Mouse (Mus musculus) CH12.LX (cell line): ENCODE data around the gene Smim23. TPM values are rescaled to one million over a fixed set of nuclear protein-coding genes. Genes with fewer than 3 reads are reported as not detected.
A peak's percentile ranks its signal among the peaks of the same experiment; 100 is the strongest.

Experiments used
- DNase-seq: peaks from one replicate; pipeline ENCODE4 v3.0.0-alpha.2; 2013; ENCODE audit errors: extremely low read depth
- H3K27ac ChIP-seq: 2 replicates; pipeline ENCODE4 v1.5.1; 2012; ENCODE audit warnings: low read depth, mild to moderate bottlenecking, control low read depth, moderate library complexity; ENCODE audit not compliant: insufficient read depth
- H3K27me3 ChIP-seq: replicated peaks from 2 replicates; pipeline ENCODE3; 2012; ENCODE audit warnings: inconsistent platforms
- H3K36me3 ChIP-seq, 2 experiments: replicated peaks in 1 of 2; 2 replicates each; pipeline versions ENCODE3 to v1.6.1; 2012; ENCODE audit warnings: inconsistent platforms in 1 of 2, low read length in 1 of 2, mild to moderate bottlenecking in 1 of 2, mixed read lengths in 1 of 2, moderate library complexity in 1 of 2; ENCODE audit not compliant: control insufficient read depth in 1 of 2, insufficient read depth in 1 of 2
- H3K4me1 ChIP-seq, 2 experiments: 2 replicates each; pipeline ENCODE4 v1.6.1; 2012; ENCODE audit warnings: inconsistent platforms in 1 of 2, moderate library complexity in 1 of 2; ENCODE audit not compliant: insufficient read depth in 2 of 2, control insufficient read depth in 1 of 2
- H3K4me2 ChIP-seq: 2 replicates; pipeline ENCODE4 v1.6.1; 2012; ENCODE audit warnings: low read depth, mild to moderate bottlenecking, control low read depth; ENCODE audit not compliant: poor library complexity, insufficient read depth, severe bottlenecking
- H3K4me3 ChIP-seq, 3 experiments: fragments of 150-350 bp in 1 of 3; sonication (generic) in 1 of 3; replicated peaks in 1 of 3; 2 replicates each; pipeline versions ENCODE3 to v1.5.1; 2011 to 2012; ENCODE audit warnings: low read depth in 2 of 3, low read length in 2 of 3, mild to moderate bottlenecking in 2 of 3, moderate library complexity in 2 of 3, control low read depth in 1 of 3, improper control_type of control experiment in 1 of 3, inconsistent platforms in 1 of 3, mixed read lengths in 1 of 3; ENCODE audit not compliant: poor library complexity in 1 of 3
- H3K79me2 ChIP-seq: replicated peaks from 2 replicates; pipeline ENCODE4 v1.6.1; 2012; ENCODE audit warnings: mild to moderate bottlenecking, moderate library complexity; ENCODE audit not compliant: control insufficient read depth, poor library complexity, insufficient read depth, severe bottlenecking; ENCODE audit errors: extremely low read depth
- H3K9ac ChIP-seq: 2 replicates; pipeline ENCODE4 v1.6.1; 2012; ENCODE audit warnings: low read depth, mild to moderate bottlenecking, control low read depth, moderate library complexity; ENCODE audit not compliant: insufficient read depth
- H3K9me3 ChIP-seq: replicated peaks from 2 replicates; pipeline ENCODE3; 2012; ENCODE audit warnings: low read length, inconsistent platforms, mixed read lengths
- BHLHE40 ChIP-seq: IDR thresholded peaks from 2 replicates; pipeline ENCODE4 v1.6.1; 2011; ENCODE audit warnings: mild to moderate bottlenecking, low read depth, low read length, improper control_type of control experiment
- CHD1 ChIP-seq: IDR thresholded peaks from 2 replicates; pipeline ENCODE4 v1.6.1; 2012; ENCODE audit warnings: low read depth, low read length, improper control_type of control experiment, inconsistent platforms
- CHD2 ChIP-seq: IDR thresholded peaks from 2 replicates; pipeline ENCODE4 v1.6.1; 2011; ENCODE audit warnings: low read length, improper control_type of control experiment
- CTCF ChIP-seq, 2 experiments: IDR thresholded peaks in 1 of 2; conservative IDR thresholded peaks in 1 of 2; 2 replicates each; pipeline ENCODE4 v1.5.1; 2011 to 2012; ENCODE audit warnings: low read depth in 2 of 2, low read length in 2 of 2, improper control_type of control experiment in 1 of 2, inconsistent platforms in 1 of 2, mild to moderate bottlenecking in 1 of 2, moderate library complexity in 1 of 2
- ELF1 ChIP-seq: IDR thresholded peaks from 2 replicates; pipeline ENCODE4 v1.6.1; 2014; ENCODE audit warnings: low read depth, mild to moderate bottlenecking, inconsistent platforms, low read length, improper control_type of control experiment
- HCFC1 ChIP-seq: IDR thresholded peaks from 2 replicates; pipeline ENCODE4 v1.6.1; 2012; ENCODE audit warnings: low read depth, mild to moderate bottlenecking, inconsistent platforms, low read length, improper control_type of control experiment
- JUN ChIP-seq: IDR thresholded peaks from 2 replicates; pipeline ENCODE4 v1.6.1; 2011; ENCODE audit warnings: low read depth, mild to moderate bottlenecking, low read length, improper control_type of control experiment, moderate library complexity; ENCODE audit not compliant: insufficient read depth
- JUND ChIP-seq: conservative IDR thresholded peaks from 2 replicates; pipeline ENCODE4 v1.6.1; 2011; ENCODE audit warnings: low read depth, low read length, improper control_type of control experiment
- MAZ ChIP-seq: IDR thresholded peaks from 2 replicates; pipeline ENCODE4 v1.6.1; 2012; ENCODE audit warnings: low read depth, mild to moderate bottlenecking, inconsistent platforms, low read length, improper control_type of control experiment, moderate library complexity
- NRF1 ChIP-seq: IDR thresholded peaks from 2 replicates; pipeline ENCODE4 v1.6.1; 2014; ENCODE audit warnings: low read depth, mild to moderate bottlenecking, inconsistent platforms, low read length, improper control_type of control experiment, moderate library complexity
- PAX5 ChIP-seq: IDR thresholded peaks from 2 replicates; pipeline ENCODE4 v1.6.1; 2012; ENCODE audit warnings: low read length, inconsistent platforms, mixed read lengths
- POLR2A ChIP-seq: IDR thresholded peaks from 2 replicates; pipeline ENCODE4 v1.6.1; 2011; ENCODE audit warnings: low read depth, mild to moderate bottlenecking, improper control_type of control experiment, low read length
- POLR2AphosphoS2 ChIP-seq: IDR thresholded peaks from 2 replicates; pipeline ENCODE4 v1.6.1; 2011; ENCODE audit warnings: low read depth, low read length, improper control_type of control experiment
- RAD21 ChIP-seq: IDR thresholded peaks from 2 replicates; pipeline ENCODE4 v1.6.1; 2011; ENCODE audit warnings: low read depth, mild to moderate bottlenecking, low read length, improper control_type of control experiment, moderate library complexity
- SMC3 ChIP-seq: IDR thresholded peaks from 2 replicates; pipeline ENCODE4 v1.6.1; 2011; ENCODE audit warnings: low read depth, low read length, improper control_type of control experiment
- UBTF ChIP-seq: IDR thresholded peaks from 2 replicates; pipeline ENCODE4 v1.6.1; 2012; ENCODE audit warnings: low read depth, mild to moderate bottlenecking, inconsistent platforms, low read length, improper control_type of control experiment, moderate library complexity
- USF2 ChIP-seq: conservative IDR thresholded peaks from 2 replicates; pipeline ENCODE4 v1.6.1; 2011; ENCODE audit warnings: low read depth, low read length, improper control_type of control experiment
- ZC3H11A ChIP-seq: IDR thresholded peaks from 2 replicates; pipeline ENCODE4 v1.6.1; 2012; ENCODE audit warnings: low read depth, mild to moderate bottlenecking, inconsistent platforms, low read length, improper control_type of control experiment
- ZKSCAN1 ChIP-seq: IDR thresholded peaks from 2 replicates; pipeline ENCODE4 v1.6.1; 2012; ENCODE audit warnings: low read depth, inconsistent platforms, low read length, improper control_type of control experiment, borderline replicate concordance
- ZNF384 ChIP-seq: IDR thresholded peaks from 2 replicates; pipeline ENCODE4 v1.6.1; 2012; ENCODE audit warnings: low read depth, low read length, improper control_type of control experiment, inconsistent platforms
- dilution Hi-C: fragments of 300-500 bp; cut with MboI; formaldehyde crosslinking; loops from 2 replicates; pipeline ENCODE4 v1.14.3; 2020; ENCODE audit warnings: low sequenced_read_pairs; ENCODE audit not compliant: extremely low pct_unique_long_range_greater_than_20kb, extremely low pct_ligation_motif_present
- in situ Hi-C: fragments of 300-500 bp; cut with MboI; formaldehyde crosslinking; loops from 3 replicates; pipeline ENCODE4 v1.14.3; 2019; ENCODE audit warnings: low sequenced_read_pairs, low pct_ligation_motif_present, low pct_unique_long_range_greater_than_20kb, mixed read lengths
- polyA plus RNA-seq: library from polyadenylated mRNA; unstranded; fragments of >175 nt; gene quantifications from 2 replicates; pipeline ENCODE4 v1.2.1, GENCODE M21; 2012; ENCODE audit warnings: low read depth; ENCODE audit not compliant: insufficient read length
- total RNA-seq, 2 experiments: library from RNA; depleted of rRNA; stranded (reverse); fragments of 300-350 nt in 1 of 2; fragments of >200 nt in 1 of 2; gene quantifications; 2 replicates each; pipeline ENCODE4 v1.2.3; 2012 to 2014

Gene Smim23
- total RNA-seq (2012; rRNA removed) (not detected in 2 replicates), total RNA-seq (2014; rRNA removed) (not detected in 2 replicates), polyA plus RNA-seq (not detected in 2 replicates)

DNA sequence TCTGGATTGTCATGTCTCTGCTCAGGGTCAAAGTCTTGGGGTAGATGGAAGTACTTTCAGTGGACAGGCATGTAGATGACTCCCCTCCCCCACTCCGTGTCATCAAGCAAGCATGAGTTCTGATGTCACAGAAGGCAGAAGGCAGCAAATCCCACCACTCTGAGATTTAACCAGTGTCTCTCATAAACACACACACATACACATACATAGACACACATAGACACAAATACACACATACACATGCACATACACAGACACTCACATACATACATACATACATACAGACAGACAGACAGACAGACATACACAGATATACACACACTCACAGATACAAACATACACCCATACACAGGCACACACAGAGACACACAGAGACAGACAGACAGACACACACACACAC is at the start of gene Smim23:
Gene Smim23, minus strand, starts transcription at position 101 of the 400 bp plus-strand sequence.
- in situ Hi-C loops: no loop called here
- H3K36me3 ChIP-seq: no peaks in the 10 kb centered on the region
- no peak for DNase-seq
- no peak within 1 kb of the TSS for H3K27ac ChIP-seq
- no peak within 1 kb of the TSS for H3K4me3 ChIP-seq
- dilution Hi-C loops: no loop called here
- H3K27me3 ChIP-seq: peaks cover 3% of the 10 kb centered on the region
- no peak within 1 kb of the TSS for H3K4me2 ChIP-seq
- H3K79me2 ChIP-seq: no peaks in the 10 kb centered on the region
- TF ChIP-seq POLR2AphosphoS2: no peak
- TF ChIP-seq CHD1: no peak
- no peak for TF ChIP-seq ZNF384
- TF ChIP-seq NRF1: no peak
- TF ChIP-seq MAZ: no peak
- no peak for TF ChIP-seq ZC3H11A
- TF ChIP-seq ZKSCAN1: no peak
- TF ChIP-seq BHLHE40: no peak
- no peak for TF ChIP-seq CHD2
- TF ChIP-seq PAX5: no peak
- TF ChIP-seq UBTF: no peak
- no peak for TF ChIP-seq JUN
- no peak for TF ChIP-seq JUND
- no peak for TF ChIP-seq CTCF (conservative IDR thresholded peaks at IDR 0.05 in 1 of 2, IDR thresholded peaks at IDR 0.05 in 1 of 2; ENCODE audit: low read depth in 2 of 2, low read length in 2 of 2)
- H3K4me1 ChIP-seq: no peaks in the 10 kb centered on the region
- no peak within 1 kb of the TSS for H3K9ac ChIP-seq
- H3K9me3 ChIP-seq: peaks cover 3% of the 10 kb centered on the region

DNA sequence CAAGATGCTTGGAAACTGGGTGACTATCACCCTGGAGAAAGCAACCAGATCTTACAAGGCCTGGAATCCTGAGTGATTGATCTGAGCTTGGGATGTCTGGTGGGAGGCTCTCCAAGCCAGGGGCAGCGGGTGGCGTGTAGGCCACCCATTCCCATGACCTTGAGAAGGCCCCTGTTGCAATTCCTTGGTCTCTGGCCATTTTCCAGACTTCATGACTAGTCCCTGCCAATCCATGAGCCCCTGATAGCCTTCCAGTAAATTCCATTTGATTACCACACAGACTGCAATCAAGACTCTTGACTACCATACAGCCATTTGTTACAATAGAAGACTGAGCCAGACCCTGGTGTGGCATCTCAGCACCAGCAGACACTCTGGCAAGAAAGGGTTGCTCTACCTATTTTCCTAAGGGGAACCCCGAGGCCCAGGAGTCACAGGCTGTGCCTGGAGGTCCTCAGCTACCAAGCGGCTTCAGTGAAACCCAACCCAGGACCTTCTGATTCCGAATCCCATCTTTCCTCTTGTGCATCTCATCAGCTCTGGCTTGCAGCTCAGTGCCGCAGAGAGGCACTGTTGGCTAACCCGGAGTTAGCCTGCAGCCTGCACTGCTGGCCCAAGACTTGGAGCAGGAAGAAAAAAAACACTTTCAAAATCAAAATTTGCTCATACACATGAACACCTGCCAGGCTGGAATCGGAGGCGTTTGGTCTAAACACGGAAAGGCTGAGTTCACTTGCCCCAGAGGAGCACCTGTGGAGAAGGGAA is 44.4 kb upstream of the Smim23 start:
- Histone ChIP-seq H3K27ac (no peak overlapping the region), H3K4me2 (no peak overlapping the region), H3K4me1 (peaks cover 4 to 6% of the 10 kb centered on the region in 2 experiments; a peak in 3 of 4 replicates), H3K79me2 (no peaks in the 10 kb centered on the region), H3K9me3 (peaks cover 7% of the 10 kb centered on the region), H3K36me3 (no peaks in the 10 kb centered on the region), H3K9ac (no peak overlapping the region), H3K4me3 (no peak overlapping the region), H3K27me3 (peaks cover 36% of the 10 kb centered on the region)
- TF ChIP-seq HCFC1 (no peak), BHLHE40 (no peak), JUN (no peak), CTCF (conservative IDR thresholded peaks at IDR 0.05 in 1 of 2, IDR thresholded peaks at IDR 0.05 in 1 of 2; ENCODE audit: low read depth in 2 of 2, low read length in 2 of 2) (peak in 1 of 2 experiments; percentile 29; a peak in 2 of 4 replicates), ZC3H11A (no peak), USF2 (no peak), CHD1 (no peak), SMC3 (peak; percentile 19; the same call in 1 of the 2 replicates), RAD21 (peak; percentile 41), POLR2A (no peak), ELF1 (no peak), PAX5 (no peak), MAZ (no peak)
- no peak for DNase-seq
- dilution Hi-C loops (no loop called here), in situ Hi-C loops (no loop called here)
